Mouse (Mus musculus) forebrain, embryonic 10.5 days (tissue): Measurements from ENCODE around the gene Gtpbp1. TPM values are rescaled to one million over a fixed set of nuclear protein-coding genes. Genes with fewer than 3 reads are reported as not detected.
A peak's percentile ranks its signal among the peaks of the same experiment; 100 is the strongest.

Experiments used
- DNase-seq: peaks from one replicate; pipeline ENCODE4 v3.0.0-alpha.2; 2017; ENCODE audit warnings: low spot score; ENCODE audit errors: extremely low spot score
- H3K27ac ChIP-seq: fragments of 300-500 bp; sonication (generic); 2 replicates; pipeline ENCODE4 v1.5.1; 2016; ENCODE audit warnings: mild to moderate bottlenecking
- H3K27me3 ChIP-seq: fragments of 300-500 bp; sonication (generic); 2 replicates; pipeline ENCODE4 v1.6.1; 2016; ENCODE audit warnings: mild to moderate bottlenecking; ENCODE audit not compliant: poor library complexity, severe bottlenecking
- H3K36me3 ChIP-seq: fragments of 300-500 bp; sonication (generic); replicated peaks from 2 replicates; pipeline ENCODE4 v1.6.1; 2016; ENCODE audit warnings: mild to moderate bottlenecking, moderate library complexity
- H3K4me1 ChIP-seq: fragments of 300-500 bp; sonication (generic); 2 replicates; pipeline ENCODE4 v1.6.1; 2016
- H3K4me3 ChIP-seq: fragments of 300-500 bp; sonication (generic); 2 replicates; pipeline ENCODE4 v1.5.1; 2016; ENCODE audit warnings: mild to moderate bottlenecking, moderate library complexity
- H3K9me3 ChIP-seq: fragments of 300-500 bp; sonication (generic); 2 replicates; pipeline ENCODE4 v1.6.1; 2016; ENCODE audit warnings: mild to moderate bottlenecking, moderate library complexity
- WGBS: fragments of 180-500 bp; shearing (Covaris S2); methylation state at CpG from one replicate; pipeline ENCODE4 v1.1.7; 2016; 5-methylcytosine and 5-hydroxymethylcytosine counted together
- polyA plus RNA-seq: library from polyadenylated mRNA; unstranded; fragments of >200 nt; fragmentation: Nextera tagmentation; extraction: Ambion mirVana; gene quantifications from 2 replicates; pipeline ENCODE4 v1.2.1, GENCODE M21; 2016

Gtpbp1 gene
- polyA plus RNA-seq, result 48.3 and 52.5 TPM in 2 replicates

DNA sequence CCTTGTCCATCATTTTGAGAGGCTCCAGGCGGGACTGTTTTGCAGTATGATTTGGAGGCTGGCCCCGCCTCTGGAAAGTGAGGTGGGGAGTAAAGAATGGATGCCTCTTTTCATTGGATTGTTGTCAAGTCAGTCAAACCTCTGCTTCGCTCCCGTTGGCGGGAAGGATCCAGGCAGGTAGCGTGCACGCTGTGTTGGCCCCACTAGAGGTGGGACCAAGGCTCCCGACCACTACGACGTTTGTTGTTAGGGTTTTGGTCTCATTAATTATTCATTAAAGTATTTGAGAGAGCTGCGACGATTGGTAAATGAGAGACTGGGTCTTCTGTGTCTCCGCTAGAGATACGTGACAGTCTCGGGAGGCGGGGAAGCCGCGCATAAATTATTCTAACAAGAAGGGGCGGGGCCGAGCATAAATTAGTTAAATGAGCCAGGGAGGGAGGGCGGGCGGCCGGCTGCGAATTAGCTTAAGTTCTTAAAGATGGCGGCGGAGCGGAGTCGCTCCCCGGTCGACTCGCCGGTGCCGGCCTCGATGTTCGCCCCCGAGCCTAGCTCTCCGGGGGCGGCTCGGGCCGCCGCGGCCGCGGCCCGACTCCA is at the start of gene Gtpbp1:
Gtpbp1 (plus strand) TSS at position 420 of the 597 bp plus-strand sequence.
- peaks cover 21% of the 10 kb centered on the region for H3K36me3 ChIP-seq
- peak; percentile 94 for DNase-seq
- H3K27ac ChIP-seq, result peak within 1 kb of the TSS; percentile 95
- H3K4me1 ChIP-seq, result peaks cover 71% of the 10 kb centered on the region
- peak within 1 kb of the TSS; percentile 98 for H3K4me3 ChIP-seq
- under 1% methylated on average over 45 of the region's 45 CpGs for WGBS
- H3K9me3 ChIP-seq, result no peaks in the 10 kb centered on the region
- H3K27me3 ChIP-seq, result peaks cover 4% of the 10 kb centered on the region; the same call in 1 of the 2 replicates

DNA sequence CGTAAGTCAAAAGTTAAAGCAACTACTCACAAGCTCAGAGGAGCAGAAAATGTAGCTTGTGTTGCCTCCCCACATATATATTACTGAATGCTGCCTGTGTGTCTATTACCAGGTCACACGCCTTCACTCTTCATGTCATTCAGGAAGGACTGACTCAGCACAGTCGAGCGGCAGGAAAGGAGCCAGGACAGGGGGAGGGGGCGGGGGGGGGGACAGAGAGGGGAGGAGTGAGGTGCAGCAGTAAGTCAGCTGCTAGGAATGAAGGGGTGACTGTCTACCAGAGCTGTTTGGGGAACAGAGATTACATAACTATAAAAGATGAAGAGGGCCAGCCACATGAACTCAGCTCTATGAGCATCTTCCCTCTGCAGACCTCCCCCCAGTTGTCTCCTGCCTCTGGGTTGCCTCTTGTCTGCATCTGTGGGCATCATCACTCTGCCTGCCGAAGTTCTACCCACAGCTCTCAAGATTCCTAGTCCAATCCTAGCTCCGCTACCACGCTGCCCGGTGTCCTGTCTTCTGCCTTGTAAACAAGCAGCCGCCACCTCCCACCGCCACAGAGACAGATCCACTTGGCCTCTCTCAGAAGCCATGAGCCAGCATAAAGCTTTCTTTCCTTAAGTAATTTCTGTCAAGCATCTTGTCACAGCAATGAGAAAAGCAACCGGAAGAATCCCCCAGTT is 49.4 kb upstream of the Gtpbp1 start:
- Histone ChIP-seq H3K27ac (no peak overlapping the region), H3K9me3 (no peaks in the 10 kb centered on the region), H3K27me3 (no peaks in the 10 kb centered on the region), H3K4me3 (no peak overlapping the region), H3K36me3 (peaks cover 45% of the 10 kb centered on the region), H3K4me1 (no peaks in the 10 kb centered on the region)
- no peak for DNase-seq
- WGBS, result 87% methylated on average over 12 of the region's 12 CpGs

DNA sequence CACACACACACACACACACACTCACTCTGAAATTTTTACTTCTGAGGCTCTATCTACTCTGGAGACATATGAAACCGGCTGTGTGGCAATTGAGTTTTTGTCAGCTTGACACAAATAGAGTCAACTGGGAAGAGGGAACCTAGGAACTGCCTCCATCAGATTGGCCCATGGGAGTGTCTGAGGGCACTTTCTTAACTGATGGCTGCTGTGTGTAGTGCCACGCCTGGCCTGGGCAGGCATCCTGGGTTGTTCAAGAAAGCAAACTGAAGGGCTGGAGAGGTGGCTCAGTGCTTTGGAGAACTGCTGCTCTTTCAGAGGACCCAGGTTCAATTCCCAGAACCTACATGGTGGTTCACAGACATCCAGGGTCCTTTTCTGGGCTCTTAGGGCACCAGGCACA is 45.2 kb upstream of the Gtpbp1 start:
- no peaks in the 10 kb centered on the region for H3K4me1 ChIP-seq
- peaks cover 45% of the 10 kb centered on the region for H3K36me3 ChIP-seq
- H3K27me3 ChIP-seq, result no peaks in the 10 kb centered on the region
- H3K4me3 ChIP-seq, result no peak overlapping the region
- H3K9me3 ChIP-seq, result no peaks in the 10 kb centered on the region
- H3K27ac ChIP-seq, result no peak overlapping the region
- no peak for DNase-seq
- WGBS, result 87% methylated on average over 2 of the region's 2 CpGs

DNA sequence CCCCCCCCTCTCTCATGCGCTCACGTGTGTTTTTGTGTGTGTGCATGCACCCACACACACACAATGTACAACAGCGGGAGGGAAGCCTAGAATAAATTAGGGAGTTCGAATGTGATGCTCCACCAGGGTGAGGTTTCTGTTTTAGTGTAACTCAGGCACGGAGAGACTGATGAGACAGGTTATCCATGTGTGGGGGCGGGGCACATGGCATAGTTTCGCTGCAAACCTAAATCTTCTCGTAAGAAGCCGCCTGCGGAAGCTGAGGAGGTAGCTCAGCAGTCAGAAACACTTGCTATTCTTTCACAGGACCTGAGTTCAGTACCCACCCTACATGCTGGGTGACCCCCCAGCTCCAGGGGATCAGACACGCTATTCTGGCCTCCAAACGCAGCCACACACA is 42.5 kb upstream of the Gtpbp1 start:
- no peak overlapping the region for H3K27ac ChIP-seq
- H3K36me3 ChIP-seq, result peaks cover 38% of the 10 kb centered on the region
- no peaks in the 10 kb centered on the region for H3K27me3 ChIP-seq
- no peaks in the 10 kb centered on the region for H3K9me3 ChIP-seq
- DNase-seq, result no peak
- H3K4me1 ChIP-seq, result no peaks in the 10 kb centered on the region
- WGBS, result 89% methylated on average over 12 of the region's 12 CpGs
- H3K4me3 ChIP-seq, result no peak overlapping the region

DNA sequence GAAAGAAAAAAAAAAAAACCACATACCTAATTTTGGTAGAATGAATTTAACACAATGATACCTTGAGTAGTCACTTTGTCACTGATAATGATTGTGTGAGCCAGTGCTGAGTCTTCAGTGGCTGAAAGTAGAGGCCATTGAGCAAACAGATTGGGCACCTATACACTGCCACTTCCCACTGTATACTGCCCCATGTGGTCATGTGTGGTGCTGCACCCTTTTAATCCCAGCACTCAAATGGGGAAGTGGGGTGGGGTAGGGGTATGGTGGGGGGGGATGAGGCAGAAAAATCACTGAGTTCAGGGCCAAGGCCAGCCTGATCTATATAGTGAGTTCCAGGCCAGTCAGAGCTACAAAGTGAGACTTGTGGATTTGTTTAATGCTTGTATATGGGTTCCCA is 40.1 kb upstream of the Gtpbp1 start:
- DNase-seq, result no peak
- Histone ChIP-seq H3K27me3 (no peaks in the 10 kb centered on the region), H3K9me3 (no peaks in the 10 kb centered on the region), H3K36me3 (peaks cover 33% of the 10 kb centered on the region), H3K4me3 (no peak overlapping the region), H3K27ac (no peak overlapping the region), H3K4me1 (no peaks in the 10 kb centered on the region)

DNA sequence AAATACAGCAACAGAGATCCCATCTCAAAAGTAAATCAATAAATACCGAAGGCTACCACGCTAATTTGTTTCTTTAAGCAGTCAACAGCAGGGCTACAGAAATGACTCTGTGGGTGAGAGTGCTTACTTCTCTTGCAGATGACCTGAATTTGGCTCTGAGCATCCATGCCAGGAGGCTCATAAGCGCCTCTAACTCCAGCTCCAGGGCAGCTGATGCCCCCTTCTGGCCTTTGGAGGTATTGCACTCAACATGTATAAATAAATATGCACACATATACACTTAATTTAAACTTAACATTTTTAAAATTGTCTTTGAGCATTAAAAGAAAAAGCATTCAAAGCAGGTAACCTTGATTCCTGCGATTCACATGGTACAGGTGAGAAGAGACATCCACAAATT is 39.2 kb upstream of the Gtpbp1 start:
- Histone ChIP-seq H3K4me3 (no peak overlapping the region), H3K9me3 (no peaks in the 10 kb centered on the region), H3K27ac (no peak overlapping the region), H3K27me3 (no peaks in the 10 kb centered on the region), H3K36me3 (peaks cover 33% of the 10 kb centered on the region), H3K4me1 (no peaks in the 10 kb centered on the region)
- no peak for DNase-seq
- 75% methylated on average over 4 of the region's 4 CpGs for WGBS

DNA sequence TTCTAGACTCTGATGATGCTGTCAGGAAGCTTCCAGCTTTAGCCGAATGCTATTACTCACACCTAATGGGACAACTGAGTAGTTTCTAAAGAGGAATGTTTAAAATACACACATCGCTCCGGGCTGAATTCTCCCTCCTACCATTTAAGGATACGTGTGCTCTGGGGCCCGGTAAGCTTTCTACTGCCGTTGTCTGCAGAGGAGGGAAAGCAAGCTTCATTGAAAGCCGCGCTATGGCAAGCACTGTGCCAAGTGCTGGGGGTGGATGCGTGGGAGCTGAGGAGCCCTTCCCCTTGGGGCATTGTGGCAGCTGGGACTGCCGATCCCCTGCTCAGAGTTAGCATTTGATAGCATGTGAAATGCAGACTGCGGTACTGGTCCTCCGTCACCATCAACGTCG is 34.2 kb upstream of the Gtpbp1 start:
- 93% methylated on average over 14 of the region's 14 CpGs for WGBS
- DNase-seq, result no peak
- H3K27me3 ChIP-seq, result no peaks in the 10 kb centered on the region
- peaks cover 13% of the 10 kb centered on the region for H3K36me3 ChIP-seq
- H3K4me3 ChIP-seq, result no peak overlapping the region
- H3K27ac ChIP-seq, result no peak overlapping the region
- peaks cover 1% of the 10 kb centered on the region; the same call in 1 of the 2 replicates for H3K9me3 ChIP-seq
- H3K4me1 ChIP-seq, result peaks cover 15% of the 10 kb centered on the region

DNA sequence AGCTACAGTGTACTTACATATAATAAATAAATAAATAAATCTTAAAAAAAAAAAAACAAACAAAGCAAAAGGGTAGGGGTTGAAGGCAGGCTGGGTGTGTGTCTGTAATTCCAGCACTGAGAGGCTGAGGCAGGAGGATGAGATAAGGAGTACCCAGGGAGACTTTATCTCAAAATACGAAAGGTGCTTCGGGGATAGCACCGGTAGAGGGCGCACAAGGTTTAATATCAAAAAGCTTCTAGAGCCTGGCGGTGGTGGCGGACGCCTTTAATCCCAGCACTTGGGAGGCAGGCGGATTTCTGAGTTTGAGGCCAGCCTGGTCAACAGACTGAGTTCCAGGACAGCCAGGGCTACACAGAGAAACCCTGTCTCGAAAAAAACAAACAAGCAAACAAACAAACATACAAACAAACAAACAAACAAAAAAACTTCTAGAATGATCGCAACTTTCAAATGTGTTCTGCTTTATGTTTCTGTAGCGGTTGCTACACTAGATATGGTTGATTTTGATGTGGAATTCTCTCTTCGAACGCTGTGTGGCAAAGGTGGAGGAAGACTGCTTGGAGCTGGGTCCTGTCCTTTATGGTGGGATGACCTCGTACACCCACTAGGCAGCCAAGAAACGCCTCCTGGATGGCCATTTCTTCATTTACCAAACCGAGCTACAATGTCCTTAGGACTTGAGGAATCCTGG is 32.7 kb upstream of the Gtpbp1 start:
- H3K9me3 ChIP-seq, result peaks cover 5% of the 10 kb centered on the region; the same call in 1 of the 2 replicates
- peak overlapping the region; percentile 99 for H3K27ac ChIP-seq
- WGBS, result 4% methylated on average over 16 of the region's 16 CpGs
- H3K4me3 ChIP-seq, result peak overlapping the region; percentile 80
- H3K4me1 ChIP-seq, result peaks cover 15% of the 10 kb centered on the region
- H3K27me3 ChIP-seq, result no peaks in the 10 kb centered on the region
- DNase-seq, result peak; percentile 76
- H3K36me3 ChIP-seq, result peaks cover 23% of the 10 kb centered on the region

DNA sequence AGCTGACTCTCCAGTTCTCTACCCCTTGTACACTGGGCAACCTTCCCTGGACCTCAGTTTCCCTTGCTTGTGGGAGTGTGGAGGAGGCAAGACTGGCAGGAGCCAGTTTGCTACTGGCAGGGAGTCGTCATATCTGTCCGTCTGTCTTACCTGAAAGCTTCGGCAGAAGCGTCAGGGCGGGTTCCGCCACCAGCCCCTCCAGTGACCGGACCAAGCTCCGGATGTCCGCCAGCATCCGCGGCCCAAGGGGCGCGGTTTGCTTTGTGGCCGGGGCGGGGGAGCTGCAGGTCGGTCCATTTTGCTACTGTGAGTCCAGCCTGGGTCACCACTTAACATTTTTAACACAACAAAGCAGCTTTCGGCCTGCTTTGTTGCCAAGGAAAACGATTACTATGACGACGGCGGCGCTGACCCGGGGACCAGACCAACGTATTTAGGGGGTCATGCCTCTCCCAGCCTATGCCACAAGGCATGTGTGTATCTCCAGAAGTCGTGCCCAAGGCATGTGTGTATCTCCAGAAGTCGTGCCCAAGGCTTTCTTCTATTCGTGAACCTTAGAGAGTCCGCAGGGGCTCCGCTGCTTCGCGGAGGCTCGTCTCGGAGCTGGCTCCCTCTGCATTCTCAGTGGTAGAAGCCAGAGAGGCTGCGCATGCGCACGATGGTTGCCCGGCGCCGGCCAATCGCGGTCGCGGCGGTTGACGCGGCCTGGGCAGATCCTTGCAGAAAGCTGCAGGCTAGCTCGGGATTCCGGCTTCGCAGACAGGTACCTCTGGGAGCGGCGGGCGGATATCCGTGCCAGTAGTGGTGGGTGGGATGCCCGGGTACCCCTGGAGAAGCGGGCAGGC is 31.9 kb upstream of the Gtpbp1 start, which contains the start of the genes Fam227a and Cby1:
Fam227a (minus strand) TSS at position 426 of the 845 bp plus-strand sequence.
Cby1 (plus strand) TSS at position 669 of the 845 bp plus-strand sequence.
- peak; percentile 99 for DNase-seq
- under 1% methylated on average over 55 of the region's 55 CpGs for whole genome bisulfite sequencing
- Histone ChIP-seq H3K9me3 (peaks cover 5% of the 10 kb centered on the region; the same call in 1 of the 2 replicates), H3K4me3 (peak within 1 kb of the TSS; percentile 80), H3K27ac (peak within 1 kb of the TSS; percentile 99), H3K36me3 (peaks cover 30% of the 10 kb centered on the region), H3K4me1 (peaks cover 15% of the 10 kb centered on the region), H3K27me3 (no peaks in the 10 kb centered on the region)

DNA sequence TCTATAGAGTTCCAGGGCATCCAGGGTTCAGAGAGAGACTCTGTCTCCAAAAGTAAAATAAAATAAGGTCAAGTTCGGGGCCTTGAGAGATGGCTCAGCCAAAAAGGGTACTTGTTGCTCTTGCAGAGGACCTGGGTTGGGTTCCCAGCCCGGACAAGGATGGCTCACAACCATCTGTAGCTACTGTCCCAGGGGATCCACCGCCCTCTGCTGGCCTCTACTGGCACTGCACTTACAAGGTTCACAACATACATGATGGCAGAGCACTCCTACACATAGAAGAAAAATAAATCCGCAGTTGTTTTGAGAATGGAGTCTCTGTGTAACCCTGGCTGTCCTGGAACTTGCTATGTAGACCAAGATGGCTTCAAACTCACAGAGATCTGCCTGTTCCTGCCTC is 28.8 kb upstream of the Gtpbp1 start:
- H3K36me3 ChIP-seq, result peaks cover 51% of the 10 kb centered on the region
- 70% methylated on average over 4 of the region's 4 CpGs for WGBS
- no peak overlapping the region for H3K4me3 ChIP-seq
- H3K27me3 ChIP-seq, result no peaks in the 10 kb centered on the region
- peaks cover 5% of the 10 kb centered on the region; the same call in 1 of the 2 replicates for H3K9me3 ChIP-seq
- H3K4me1 ChIP-seq, result peaks cover 15% of the 10 kb centered on the region
- no peak overlapping the region for H3K27ac ChIP-seq
- DNase-seq, result no peak

DNA sequence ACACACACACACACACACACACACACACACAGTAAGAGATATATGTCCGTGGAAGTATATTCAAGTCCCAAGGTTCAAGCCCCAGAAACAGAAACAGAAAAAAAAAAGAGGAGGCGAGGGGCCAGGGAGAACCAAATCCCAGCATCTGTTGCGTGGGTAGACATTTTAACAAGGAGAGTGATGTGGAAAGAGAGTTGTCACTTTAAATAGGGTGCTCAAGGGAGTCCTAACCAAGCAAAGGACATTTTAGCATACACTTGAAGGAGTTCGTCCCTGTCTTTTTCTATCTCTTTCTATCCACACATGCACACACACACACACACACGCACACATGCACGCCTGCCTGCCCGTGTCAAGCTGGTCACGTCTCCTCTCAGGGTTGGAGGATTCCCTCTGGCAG is 26.0 kb upstream of the Gtpbp1 start:
- no peaks in the 10 kb centered on the region for H3K27me3 ChIP-seq
- peaks cover 4% of the 10 kb centered on the region for H3K4me1 ChIP-seq
- peaks cover 5% of the 10 kb centered on the region; the same call in 1 of the 2 replicates for H3K9me3 ChIP-seq
- DNase-seq, result no peak
- no peak overlapping the region for H3K27ac ChIP-seq
- 95% methylated on average over 8 of the region's 8 CpGs for WGBS
- H3K4me3 ChIP-seq, result no peak overlapping the region
- peaks cover 64% of the 10 kb centered on the region for H3K36me3 ChIP-seq

DNA sequence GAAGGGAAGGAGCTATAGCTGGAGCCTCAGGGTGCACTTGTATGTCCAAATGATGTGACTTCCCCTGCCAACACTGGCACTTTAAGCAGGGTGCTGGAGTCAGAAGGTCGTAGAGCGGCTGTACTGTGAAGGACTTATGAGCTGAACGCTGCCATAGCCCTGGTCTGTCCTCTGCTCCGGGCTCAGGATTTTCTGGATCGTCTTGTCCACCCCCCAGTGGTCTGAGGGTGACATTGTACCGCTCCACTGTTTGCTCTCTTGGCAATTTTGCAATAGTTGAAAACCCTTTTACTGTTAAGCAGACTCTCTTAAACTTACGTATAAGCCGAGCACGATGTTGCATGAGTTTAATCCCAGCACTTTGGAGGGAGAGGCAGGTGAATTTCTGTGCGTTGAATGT is 21.4 kb upstream of the Gtpbp1 start:
- Histone ChIP-seq H3K4me3 (no peak overlapping the region), H3K27ac (no peak overlapping the region), H3K27me3 (no peaks in the 10 kb centered on the region), H3K4me1 (peaks cover 7% of the 10 kb centered on the region), H3K9me3 (no peaks in the 10 kb centered on the region), H3K36me3 (peaks cover 53% of the 10 kb centered on the region)
- DNase-seq, result no peak
- WGBS, result 82% methylated on average over 10 of the region's 10 CpGs
